Mouse (Mus musculus) intestine, embryonic 16.5 days (tissue): ENCODE measurements around the gene Apol9b. TPM values are rescaled to one million over a fixed set of nuclear protein-coding genes. Genes with fewer than 3 reads are reported as not detected.

Experiments
- ATAC-seq: fragments of 200-750 bp; cut with Nextera tagmentation; 2 replicates; pipeline ENCODE4 v1.8.0; 2017; ENCODE audit warnings: moderate TSS enrichment, moderate library complexity
- H3K27ac ChIP-seq: fragments of 300-500 bp; sonication (generic); 2 replicates; pipeline ENCODE4 v1.5.1; 2014; ENCODE audit warnings: mild to moderate bottlenecking, low read length
- H3K27me3 ChIP-seq: fragments of 300-500 bp; sonication (generic); replicated peaks from 2 replicates; pipeline ENCODE4 v1.6.1; 2014; ENCODE audit warnings: low read length, control low read depth, mixed read lengths; ENCODE audit not compliant: control insufficient read depth, insufficient read depth
- H3K36me3 ChIP-seq: fragments of 300-500 bp; sonication (generic); 2 replicates; pipeline ENCODE4 v1.6.1; 2014; ENCODE audit warnings: low read length, control low read depth; ENCODE audit not compliant: control insufficient read depth, insufficient read depth
- H3K4me1 ChIP-seq: fragments of 300-500 bp; sonication (generic); 2 replicates; pipeline ENCODE4 v1.6.1; 2014; ENCODE audit warnings: low read length, control low read depth, mixed read lengths; ENCODE audit not compliant: control insufficient read depth, insufficient read depth
- H3K4me2 ChIP-seq: fragments of 300-500 bp; sonication (generic); 2 replicates; pipeline ENCODE4 v1.6.1; 2014; ENCODE audit warnings: low read depth, low read length, control low read depth
- H3K4me3 ChIP-seq: fragments of 300-500 bp; sonication (generic); 2 replicates; pipeline ENCODE4 v1.5.1; 2014; ENCODE audit warnings: mild to moderate bottlenecking, low read length
- H3K9ac ChIP-seq: fragments of 300-500 bp; sonication (generic); 2 replicates; pipeline ENCODE4 v1.6.1; 2014; ENCODE audit warnings: low read depth, low read length
- H3K9me3 ChIP-seq: fragments of 300-500 bp; sonication (generic); 2 replicates; pipeline ENCODE4 v1.6.1; 2016; ENCODE audit warnings: low read length, control low read depth; ENCODE audit not compliant: control insufficient read depth
- whole genome bisulfite sequencing: fragments of 180-500 bp; shearing (Covaris S2); extraction: QIAGEN DNeasy Blood & Tissue Kit; methylation state at CpG from one replicate; pipeline ENCODE4 v1.1.7; 2014; 5-methylcytosine and 5-hydroxymethylcytosine counted together
- polyA plus RNA-seq: library from polyadenylated mRNA; unstranded; fragments of >200 nt; fragmentation: Nextera tagmentation; extraction: Ambion mirVana; gene quantifications from 2 replicates; pipeline ENCODE4 v1.2.1, GENCODE M21; 2015

Gene Apol9b
- polyA plus RNA-seq, 1 experiment from 2014 or later, result 0.13 TPM

GRCm38 (mm10) chr15:77766981-77767380, 38.1 kb downstream of the Apol9b start:
- H3K4me3 ChIP-seq, result no peak overlapping the region
- no peaks in the 10 kb centered on the region for H3K4me1 ChIP-seq
- no peak overlapping the region for H3K27ac ChIP-seq
- ATAC-seq, result no peak
- H3K9ac ChIP-seq, result no peak overlapping the region
- H3K9me3 ChIP-seq, result no peaks in the 10 kb centered on the region
- H3K27me3 ChIP-seq, result no peaks in the 10 kb centered on the region
- WGBS, result 92% methylated on average over 11 of the region's 11 CpGs
- no peak overlapping the region for H3K4me2 ChIP-seq
- peaks cover 73% of the 10 kb centered on the region for H3K36me3 ChIP-seq

GRCm38 (mm10) chr15:77770341-77770740, 41.5 kb downstream of the Apol9b start:
- Histone ChIP-seq H3K9ac (no peak overlapping the region), H3K4me2 (no peak overlapping the region), H3K4me3 (no peak overlapping the region), H3K36me3 (peaks cover 65% of the 10 kb centered on the region), H3K27me3 (no peaks in the 10 kb centered on the region), H3K4me1 (no peaks in the 10 kb centered on the region), H3K9me3 (no peaks in the 10 kb centered on the region), H3K27ac (no peak overlapping the region)
- WGBS, result 95% methylated on average over 5 of the region's 5 CpGs
- ATAC-seq, result no peak

GRCm38 (mm10) chr15:77770942-77771341, 42.1 kb downstream of the Apol9b start:
- WGBS, result 92% methylated on average over 9 of the region's 9 CpGs
- H3K9ac ChIP-seq, result no peak overlapping the region
- ATAC-seq, result no peak
- no peak overlapping the region for H3K4me3 ChIP-seq
- H3K27ac ChIP-seq, result no peak overlapping the region
- H3K9me3 ChIP-seq, result no peaks in the 10 kb centered on the region
- H3K27me3 ChIP-seq, result no peaks in the 10 kb centered on the region
- H3K4me1 ChIP-seq, result no peaks in the 10 kb centered on the region
- no peak overlapping the region for H3K4me2 ChIP-seq
- H3K36me3 ChIP-seq, result peaks cover 62% of the 10 kb centered on the region

- H3K27me3 ChIP-seq, result no peaks in the 10 kb centered on the region
- peak; percentile 43; the same call in 1 of the 2 replicates for ATAC-seq
- no peak overlapping the region for H3K4me2 ChIP-seq
- no peak overlapping the region for H3K9ac ChIP-seq
- H3K27ac ChIP-seq, result no peak overlapping the region
- no peaks in the 10 kb centered on the region for H3K4me1 ChIP-seq
- 80% methylated on average over 19 of the region's 19 CpGs for WGBS
- peaks cover 58% of the 10 kb centered on the region for H3K36me3 ChIP-seq
- H3K9me3 ChIP-seq, result no peaks in the 10 kb centered on the region
- H3K4me3 ChIP-seq, result no peak overlapping the region
These were observed 44.5 kb downstream of the Apol9b start for GRCm38 (mm10) chr15:77773099-77773915.

GRCm38 (mm10) chr15:77774303-77774702, 45.5 kb downstream of the Apol9b start:
- H3K36me3 ChIP-seq, result peaks cover 61% of the 10 kb centered on the region
- no peaks in the 10 kb centered on the region for H3K9me3 ChIP-seq
- H3K4me3 ChIP-seq, result no peak overlapping the region
- H3K27ac ChIP-seq, result no peak overlapping the region
- WGBS, result 96% methylated on average over 10 of the region's 10 CpGs
- H3K9ac ChIP-seq, result no peak overlapping the region
- no peaks in the 10 kb centered on the region for H3K27me3 ChIP-seq
- no peak for ATAC-seq
- H3K4me1 ChIP-seq, result no peaks in the 10 kb centered on the region
- H3K4me2 ChIP-seq, result no peak overlapping the region

- Histone ChIP-seq H3K27me3 (no peaks in the 10 kb centered on the region), H3K9me3 (no peaks in the 10 kb centered on the region), H3K4me3 (no peak overlapping the region), H3K36me3 (peaks cover 66% of the 10 kb centered on the region), H3K9ac (no peak overlapping the region), H3K4me1 (no peaks in the 10 kb centered on the region), H3K4me2 (no peak overlapping the region), H3K27ac (no peak overlapping the region)
- whole genome bisulfite sequencing, result 67% methylated on average over 20 of the region's 20 CpGs
- peak; percentile 41; the same call in 1 of the 2 replicates for ATAC-seq
These were observed 46.5 kb downstream of the Apol9b start for GRCm38 (mm10) chr15:77775186-77775963.

- Histone ChIP-seq H3K4me3 (no peak overlapping the region), H3K27ac (no peak overlapping the region), H3K9ac (no peak overlapping the region), H3K36me3 (peaks cover 67% of the 10 kb centered on the region), H3K4me1 (no peaks in the 10 kb centered on the region), H3K27me3 (no peaks in the 10 kb centered on the region), H3K4me2 (no peak overlapping the region), H3K9me3 (no peaks in the 10 kb centered on the region)
- 82% methylated on average over 11 of the region's 11 CpGs for whole genome bisulfite sequencing
- ATAC-seq, result no peak
These were observed 53.7 kb downstream of the Apol9b start for GRCm38 (mm10) chr15:77782449-77783014.

- Histone ChIP-seq H3K9ac (no peak overlapping the region), H3K27ac (no peak overlapping the region), H3K9me3 (no peaks in the 10 kb centered on the region), H3K4me2 (no peak overlapping the region), H3K36me3 (peaks cover 63% of the 10 kb centered on the region), H3K4me3 (no peak overlapping the region), H3K4me1 (no peaks in the 10 kb centered on the region), H3K27me3 (no peaks in the 10 kb centered on the region)
- WGBS, result 66% methylated on average over 22 of the region's 22 CpGs
- ATAC-seq, result no peak
These were observed 55.4 kb downstream of the Apol9b start for GRCm38 (mm10) chr15:77784039-77784824.

GRCm38 (mm10) chr15:77785807-77786206, 57.0 kb downstream of the Apol9b start:
- Histone ChIP-seq H3K4me2 (no peak overlapping the region), H3K4me3 (no peak overlapping the region), H3K27me3 (no peaks in the 10 kb centered on the region), H3K27ac (no peak overlapping the region), H3K36me3 (peaks cover 58% of the 10 kb centered on the region), H3K4me1 (no peaks in the 10 kb centered on the region), H3K9me3 (no peaks in the 10 kb centered on the region), H3K9ac (no peak overlapping the region)
- ATAC-seq, result no peak
- WGBS, result 88% methylated on average over 1 of the region's 1 CpGs
